Mouse (Mus musculus) ES-Bruce4 (cell line): Measurements from ENCODE around the gene Wdr12.
A peak's percentile ranks its signal among the peaks of the same experiment; 100 is the strongest.
"Not testable (repeated sequence)": the region's sequence is repeated elsewhere in the genome, so short reads cannot be mapped to it uniquely, and the experiment has no call there.

Source experiments
- CTCF ChIP-seq: IDR thresholded peaks from one replicate; pipeline ENCODE4 v1.8.1; 2011; ENCODE audit warnings: low read depth, low read length
- EP300 ChIP-seq: IDR thresholded peaks from 2 replicates; pipeline ENCODE4 v1.6.1; 2011; ENCODE audit warnings: low read depth, low read length; ENCODE audit not compliant: insufficient read depth
- POLR2A ChIP-seq: IDR thresholded peaks from one replicate; pipeline ENCODE4 v1.8.1; 2011; ENCODE audit warnings: low read length; ENCODE audit not compliant: insufficient read depth

- TF ChIP-seq CTCF, POLR2A: not testable (repeated sequence)
- 0 out of 2 replicates have a peak, but pooled peaks have one; percentile 17 for TF ChIP-seq EP300
Observed at GRCm38 (mm10) chr1:60047481-60047880, 51.0 kb downstream of the Wdr12 start.
